Mouse (Mus musculus) limb, embryonic 12.5 days (tissue): Measurements from ENCODE around the gene Ewsr1. TPM values are rescaled to one million over a fixed set of nuclear protein-coding genes. Genes with fewer than 3 reads are reported as not detected.

ENCODE experiments used
- ATAC-seq: fragments of 200-750 bp; cut with Nextera tagmentation; 2 replicates; pipeline ENCODE4 v1.8.0; 2017; ENCODE audit warnings: low read depth, moderate TSS enrichment; ENCODE audit not compliant: insufficient number of reproducible peaks, insufficient read depth, low FRiP score, low TSS enrichment
- H3K27ac ChIP-seq: fragments of 300-500 bp; sonication (generic); 2 replicates; pipeline ENCODE4 v1.5.1; 2016; ENCODE audit warnings: mild to moderate bottlenecking, moderate library complexity
- H3K27me3 ChIP-seq: fragments of 300-500 bp; sonication (generic); 2 replicates; pipeline ENCODE4 v1.6.1; 2016; ENCODE audit warnings: mild to moderate bottlenecking, moderate library complexity
- H3K36me3 ChIP-seq: fragments of 300-500 bp; sonication (generic); 2 replicates; pipeline ENCODE4 v1.6.1; 2016; ENCODE audit warnings: mild to moderate bottlenecking, moderate library complexity
- H3K4me1 ChIP-seq: fragments of 300-500 bp; sonication (generic); replicated peaks from 2 replicates; pipeline ENCODE4 v1.6.1; 2016
- H3K4me2 ChIP-seq: fragments of 300-500 bp; sonication (generic); 2 replicates; pipeline ENCODE4 v1.6.1; 2016; ENCODE audit warnings: mild to moderate bottlenecking, moderate library complexity
- H3K4me3 ChIP-seq: fragments of 300-500 bp; sonication (generic); replicated peaks from 2 replicates; pipeline ENCODE4 v1.5.1; 2016; ENCODE audit warnings: mild to moderate bottlenecking
- H3K9ac ChIP-seq: fragments of 300-500 bp; sonication (generic); replicated peaks from 2 replicates; pipeline ENCODE4 v1.6.1; 2016; ENCODE audit warnings: mild to moderate bottlenecking, moderate library complexity
- H3K9me3 ChIP-seq: fragments of 300-500 bp; sonication (generic); 2 replicates; pipeline ENCODE4 v1.6.1; 2016; ENCODE audit warnings: mild to moderate bottlenecking, moderate library complexity
- WGBS: fragments of 180-500 bp; shearing (Covaris S2); methylation state at CpG from one replicate; pipeline ENCODE4 v1.1.7; 2016; 5-methylcytosine and 5-hydroxymethylcytosine counted together
- polyA plus RNA-seq: library from polyadenylated mRNA; unstranded; fragments of >200 nt; fragmentation: Nextera tagmentation; extraction: Ambion mirVana; gene quantifications from 2 replicates; pipeline ENCODE4 v1.2.1, GENCODE M21; 2016

Gene Ewsr1
- polyA plus RNA-seq, result 1,006 and 1,007 TPM in 2 replicates

DNA sequence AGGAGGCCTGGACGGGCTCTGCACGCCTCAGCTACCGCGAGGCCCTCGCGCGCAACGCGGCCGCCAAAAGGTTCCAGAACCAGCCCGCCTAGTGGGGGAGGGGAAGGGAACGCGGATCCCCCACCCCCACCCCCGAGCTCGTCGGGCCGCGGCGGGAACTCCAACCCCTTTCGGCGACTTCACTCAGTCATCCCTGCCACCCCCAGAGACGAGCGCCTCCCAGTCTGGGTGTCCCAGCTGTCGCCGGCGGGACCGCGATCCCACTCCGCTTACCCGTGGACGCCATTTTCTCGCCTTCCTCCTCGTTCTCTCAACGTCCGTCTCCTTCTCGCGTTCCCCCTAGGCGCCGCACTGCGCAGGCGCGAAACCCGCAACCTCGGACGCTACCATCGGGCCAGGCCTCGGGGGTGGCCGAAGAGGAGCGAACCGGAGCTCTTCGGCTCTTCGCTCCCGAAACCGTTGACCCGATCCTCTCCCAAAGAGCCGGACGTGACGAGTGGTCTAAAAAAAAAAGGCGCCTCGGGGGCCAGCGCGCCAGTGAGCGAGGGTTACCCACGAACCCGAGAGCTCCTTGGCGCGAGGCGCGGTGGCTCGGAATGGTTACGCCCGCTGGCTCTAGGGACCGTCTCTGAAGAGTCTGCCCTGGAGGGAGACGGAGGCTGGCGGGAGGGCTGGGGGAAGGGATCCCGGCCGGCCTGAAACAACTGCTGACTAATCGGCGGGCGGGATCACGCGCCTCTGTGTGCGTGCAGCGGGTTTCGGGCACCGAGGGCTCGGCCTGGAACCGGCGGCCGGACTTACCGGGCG is at the start of gene Ewsr1, which contains the start of gene Rhbdd3:
Gene Ewsr1 (minus strand): TSS at position 531 of the 807 bp plus-strand sequence.
Gene Rhbdd3 (plus strand): TSS at position 191 of the 807 bp plus-strand sequence.
- ATAC-seq, result peak; percentile 85
- WGBS, result under 1% methylated on average over 92 of the region's 92 CpGs
- H3K9ac ChIP-seq, result peak within 1 kb of the TSS; percentile 99
- H3K27me3 ChIP-seq, result no peaks in the 10 kb centered on the region
- peaks cover 10% of the 10 kb centered on the region for H3K36me3 ChIP-seq
- H3K4me1 ChIP-seq, result peaks cover 41% of the 10 kb centered on the region
- peak within 1 kb of the TSS; percentile 100 for H3K4me3 ChIP-seq
- H3K4me2 ChIP-seq, result peak within 1 kb of the TSS; percentile 92
- peak within 1 kb of the TSS; percentile 97 for H3K27ac ChIP-seq
- H3K9me3 ChIP-seq, result no peaks in the 10 kb centered on the region

DNA sequence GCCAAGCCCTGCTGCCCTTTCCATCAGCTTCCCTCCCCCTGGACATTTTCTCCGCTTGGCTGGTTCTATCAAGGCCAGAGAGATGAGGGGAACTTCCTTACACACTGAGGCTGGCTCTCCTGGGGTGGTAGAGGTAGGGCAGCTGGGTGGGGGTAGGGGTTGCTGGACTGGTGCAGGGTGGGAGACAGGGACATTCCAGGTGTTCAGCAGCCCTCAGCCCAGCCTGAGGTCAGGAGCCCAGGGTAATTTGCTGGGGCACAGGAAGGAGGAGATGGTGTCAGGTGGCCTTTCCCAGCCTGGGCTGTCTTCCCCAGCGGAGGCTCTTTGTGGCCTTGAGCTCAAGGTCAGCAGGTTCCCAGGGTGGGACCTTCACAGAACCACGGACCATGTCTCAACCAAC is 46.5 kb upstream of the Ewsr1 start:
- Histone ChIP-seq H3K9ac (no peak overlapping the region), H3K9me3 (no peaks in the 10 kb centered on the region), H3K27me3 (peaks cover 15% of the 10 kb centered on the region; the same call in 1 of the 2 replicates), H3K27ac (no peak overlapping the region), H3K4me2 (no peak overlapping the region), H3K4me1 (peaks cover 15% of the 10 kb centered on the region), H3K4me3 (no peak overlapping the region), H3K36me3 (no peaks in the 10 kb centered on the region)
- ATAC-seq, result no peak
- 75% methylated on average over 3 of the region's 3 CpGs for WGBS

DNA sequence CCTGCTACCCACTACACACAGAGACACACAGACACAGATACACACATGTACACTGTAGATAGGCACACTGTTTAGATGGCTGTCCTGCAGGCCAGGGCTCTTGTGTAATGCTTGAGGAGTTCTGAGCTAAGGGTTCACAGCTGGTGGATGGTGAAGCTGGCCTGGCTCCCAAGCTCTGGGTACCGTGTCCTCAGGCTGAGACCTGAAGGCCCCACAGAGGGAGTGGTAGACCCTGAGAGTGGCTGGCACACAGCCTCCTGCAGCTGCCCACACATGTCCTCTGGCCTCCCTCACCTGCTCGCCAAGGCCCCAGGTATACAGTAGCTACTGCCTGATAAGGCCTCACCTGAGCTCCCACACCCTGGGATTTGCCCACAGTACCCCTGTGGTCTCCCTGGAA is 42.9 kb upstream of the Ewsr1 start:
- Histone ChIP-seq H3K4me2 (no peak overlapping the region), H3K27me3 (no peaks in the 10 kb centered on the region), H3K9ac (no peak overlapping the region), H3K36me3 (no peaks in the 10 kb centered on the region), H3K4me3 (no peak overlapping the region), H3K27ac (no peak overlapping the region), H3K9me3 (no peaks in the 10 kb centered on the region), H3K4me1 (peaks cover 8% of the 10 kb centered on the region)
- 89% methylated on average over 2 of the region's 2 CpGs for WGBS
- ATAC-seq, result no peak

DNA sequence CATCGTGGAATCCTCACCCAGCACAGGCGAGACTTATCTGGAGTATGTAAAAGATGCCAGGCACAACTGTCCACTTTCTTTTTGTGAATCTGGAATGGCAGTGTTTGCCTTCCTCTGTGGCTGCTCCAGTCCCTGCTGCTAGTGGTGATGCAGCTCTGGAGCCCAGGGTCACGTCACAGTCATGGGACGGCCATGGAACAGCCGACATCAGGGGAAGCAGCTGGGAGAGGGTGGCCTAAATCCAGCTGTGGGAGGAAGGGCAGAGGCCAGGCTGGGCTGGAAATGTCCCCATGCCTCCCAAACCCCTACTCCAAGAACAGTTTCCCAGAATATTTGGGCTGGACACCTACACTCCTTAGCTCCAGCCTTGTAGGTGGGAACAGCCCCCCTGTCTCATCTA is 42.2 kb upstream of the Ewsr1 start:
- Histone ChIP-seq H3K9me3 (no peaks in the 10 kb centered on the region), H3K27ac (no peak overlapping the region), H3K4me3 (no peak overlapping the region), H3K27me3 (no peaks in the 10 kb centered on the region), H3K9ac (no peak overlapping the region), H3K36me3 (no peaks in the 10 kb centered on the region), H3K4me2 (no peak overlapping the region), H3K4me1 (peaks cover 8% of the 10 kb centered on the region)
- ATAC-seq, result no peak
- WGBS, result 75% methylated on average over 5 of the region's 5 CpGs

DNA sequence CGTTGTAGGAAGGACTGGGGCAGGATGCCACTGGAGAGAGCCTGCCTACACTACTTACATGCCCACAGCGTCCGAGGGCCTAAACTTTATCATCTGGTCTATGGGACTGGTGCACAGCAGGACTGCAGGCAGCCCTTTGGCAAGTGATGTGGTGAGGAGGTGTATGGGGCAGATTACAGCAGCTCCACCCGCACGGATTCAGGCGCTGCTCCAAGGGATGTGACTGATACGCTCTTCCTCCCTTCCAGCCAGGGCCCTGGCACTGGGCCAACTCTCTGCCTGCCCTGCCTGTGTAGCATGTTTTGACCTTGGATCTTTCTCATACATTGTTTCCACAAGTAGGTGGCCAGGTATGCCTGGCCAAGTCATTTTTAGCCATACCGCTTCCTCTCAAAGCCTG is 41.6 kb upstream of the Ewsr1 start:
- H3K9ac ChIP-seq, result peak overlapping the region; percentile 24; the same call in 1 of the 2 replicates
- peaks cover 8% of the 10 kb centered on the region for H3K4me1 ChIP-seq
- no peak overlapping the region for H3K27ac ChIP-seq
- H3K4me3 ChIP-seq, result no peak overlapping the region
- H3K4me2 ChIP-seq, result no peak overlapping the region
- H3K9me3 ChIP-seq, result no peaks in the 10 kb centered on the region
- H3K27me3 ChIP-seq, result no peaks in the 10 kb centered on the region
- 70% methylated on average over 8 of the region's 8 CpGs for WGBS
- ATAC-seq, result no peak
- H3K36me3 ChIP-seq, result no peaks in the 10 kb centered on the region

DNA sequence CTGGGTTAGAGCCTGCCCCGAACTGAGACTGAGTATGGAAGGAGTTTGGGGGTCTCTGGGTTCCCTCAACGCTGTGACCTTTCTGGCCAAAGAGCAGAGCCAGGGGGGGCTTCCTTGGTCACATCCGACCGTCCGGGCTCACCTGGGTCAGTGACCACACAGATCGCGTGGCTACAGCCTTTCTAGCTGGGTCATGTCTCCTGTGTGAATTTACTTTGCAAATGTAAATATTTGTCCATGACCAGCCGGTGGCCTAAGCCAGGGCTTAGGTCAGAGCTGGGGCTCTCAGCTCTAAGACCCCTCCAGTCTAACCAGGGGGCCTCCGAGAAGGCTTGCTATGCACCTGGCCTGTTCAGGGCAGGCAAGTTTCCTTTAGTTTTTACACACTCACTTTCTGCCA is 40.3 kb upstream of the Ewsr1 start:
- 84% methylated on average over 9 of the region's 9 CpGs for WGBS
- Histone ChIP-seq H3K4me2 (no peak overlapping the region), H3K27ac (no peak overlapping the region), H3K4me3 (no peak overlapping the region), H3K9ac (no peak overlapping the region), H3K27me3 (no peaks in the 10 kb centered on the region), H3K4me1 (peaks cover 8% of the 10 kb centered on the region), H3K36me3 (no peaks in the 10 kb centered on the region), H3K9me3 (no peaks in the 10 kb centered on the region)
- no peak for ATAC-seq

DNA sequence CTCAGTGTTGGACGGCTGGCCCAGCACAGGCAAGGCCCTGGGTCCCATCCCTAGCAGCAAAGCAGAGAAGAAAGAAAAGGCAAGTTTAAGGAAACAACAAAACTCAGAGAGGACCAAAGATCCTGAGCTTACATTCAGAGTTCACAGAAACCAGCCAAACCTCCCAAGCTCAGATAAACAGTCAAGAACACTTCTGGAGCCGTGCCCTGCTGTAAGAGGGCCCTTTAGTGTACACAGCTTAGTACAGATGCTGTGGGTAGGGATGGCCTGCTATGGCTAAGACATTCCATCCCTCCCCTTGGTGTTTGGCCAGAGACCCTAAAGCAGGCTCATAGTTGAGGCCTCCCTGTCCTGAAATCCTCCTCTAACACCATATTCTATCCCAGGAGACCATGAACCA is 39.6 kb upstream of the Ewsr1 start:
- Histone ChIP-seq H3K4me1 (peaks cover 8% of the 10 kb centered on the region), H3K4me2 (no peak overlapping the region), H3K4me3 (no peak overlapping the region), H3K27ac (no peak overlapping the region), H3K9me3 (no peaks in the 10 kb centered on the region), H3K27me3 (no peaks in the 10 kb centered on the region), H3K36me3 (no peaks in the 10 kb centered on the region), H3K9ac (no peak overlapping the region)
- ATAC-seq, result no peak
- 85% methylated on average over 2 of the region's 2 CpGs for WGBS

DNA sequence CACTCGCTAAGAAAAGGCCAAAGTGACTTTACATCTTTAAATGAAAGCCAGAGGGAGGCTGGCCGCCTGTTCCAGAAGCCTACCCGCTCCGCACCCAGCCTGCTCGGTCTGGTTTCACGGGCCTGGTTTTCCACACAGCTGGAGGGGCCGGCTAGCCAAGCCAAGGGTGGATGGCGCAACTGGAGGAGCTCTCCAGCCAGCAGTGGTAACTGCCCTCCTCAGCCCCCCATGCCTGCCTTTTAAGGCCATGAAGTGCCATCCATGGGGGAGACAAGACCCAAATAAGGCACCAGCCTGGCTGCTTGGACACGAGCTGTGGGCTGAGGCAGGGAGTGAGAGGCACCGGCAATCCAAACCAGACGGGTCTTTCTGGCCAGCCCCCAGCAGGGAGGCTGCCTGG is 36.8 kb upstream of the Ewsr1 start:
- Histone ChIP-seq H3K9ac (no peak overlapping the region), H3K9me3 (no peaks in the 10 kb centered on the region), H3K27ac (peak overlapping the region; percentile 46; the same call in 1 of the 2 replicates), H3K27me3 (no peaks in the 10 kb centered on the region), H3K36me3 (no peaks in the 10 kb centered on the region), H3K4me1 (peaks cover 7% of the 10 kb centered on the region), H3K4me2 (no peak overlapping the region), H3K4me3 (no peak overlapping the region)
- no peak for ATAC-seq
- 63% methylated on average over 11 of the region's 11 CpGs for WGBS

DNA sequence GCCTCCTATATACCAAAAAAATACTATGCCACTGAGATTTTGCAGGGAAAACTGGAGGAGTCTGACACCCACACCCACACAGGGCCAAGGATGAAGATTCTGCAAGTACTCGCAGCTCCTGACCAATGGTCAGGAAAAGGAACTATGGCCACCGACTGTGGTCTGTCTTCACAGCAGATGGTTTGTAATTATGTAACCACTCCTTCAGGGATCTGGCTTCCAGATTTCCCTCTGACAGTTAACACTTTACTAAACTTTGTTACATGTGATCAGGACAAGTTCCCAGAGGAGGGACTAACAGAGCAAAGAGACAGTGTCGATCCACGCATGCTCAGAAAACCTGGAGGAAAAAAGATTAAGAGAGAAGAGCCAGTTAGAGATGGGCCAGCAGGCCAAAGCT is 33.7 kb upstream of the Ewsr1 start:
- H3K27me3 ChIP-seq, result no peaks in the 10 kb centered on the region
- no peak overlapping the region for H3K27ac ChIP-seq
- H3K4me1 ChIP-seq, result no peaks in the 10 kb centered on the region; the same call in none of the 2 replicates
- no peaks in the 10 kb centered on the region for H3K9me3 ChIP-seq
- ATAC-seq, result no peak
- H3K4me2 ChIP-seq, result no peak overlapping the region
- no peaks in the 10 kb centered on the region for H3K36me3 ChIP-seq
- H3K9ac ChIP-seq, result no peak overlapping the region
- WGBS, result 62% methylated on average over 4 of the region's 4 CpGs
- no peak overlapping the region for H3K4me3 ChIP-seq

DNA sequence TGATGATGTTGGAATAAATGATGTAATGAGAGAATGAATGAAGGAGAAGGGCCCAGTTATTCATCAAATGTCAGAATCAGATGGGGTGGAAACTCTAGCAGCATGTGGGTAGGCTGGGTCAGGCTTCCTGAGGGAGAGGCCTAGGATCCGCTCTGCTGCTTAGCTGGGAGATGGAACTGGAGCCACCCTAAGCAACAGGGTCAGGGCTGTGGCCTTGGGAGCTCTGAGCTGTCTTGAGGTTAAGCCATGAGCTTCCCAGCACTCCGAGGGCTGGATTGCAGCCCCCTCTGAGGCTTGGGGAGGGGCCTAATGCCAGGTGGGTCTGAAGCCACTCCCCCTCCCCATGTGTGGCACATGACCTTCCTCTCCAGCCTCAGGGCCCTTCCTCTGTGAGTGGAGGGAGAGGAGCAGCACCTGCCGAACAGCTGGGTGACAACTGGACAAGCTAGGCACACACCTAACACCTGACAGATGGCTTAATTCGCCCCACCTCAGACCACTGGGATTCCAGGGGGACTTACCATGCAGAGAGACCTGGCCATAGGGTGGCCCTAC is 31.1 kb upstream of the Ewsr1 start:
- H3K27me3 ChIP-seq, result no peaks in the 10 kb centered on the region
- H3K4me1 ChIP-seq, result no peaks in the 10 kb centered on the region; the same call in 1 of the 2 replicates
- no peak for ATAC-seq
- H3K9ac ChIP-seq, result no peak overlapping the region
- no peak overlapping the region for H3K4me2 ChIP-seq
- WGBS, result 63% methylated on average over 4 of the region's 4 CpGs
- no peak overlapping the region for H3K4me3 ChIP-seq
- H3K36me3 ChIP-seq, result no peaks in the 10 kb centered on the region
- no peaks in the 10 kb centered on the region for H3K9me3 ChIP-seq
- no peak overlapping the region for H3K27ac ChIP-seq

DNA sequence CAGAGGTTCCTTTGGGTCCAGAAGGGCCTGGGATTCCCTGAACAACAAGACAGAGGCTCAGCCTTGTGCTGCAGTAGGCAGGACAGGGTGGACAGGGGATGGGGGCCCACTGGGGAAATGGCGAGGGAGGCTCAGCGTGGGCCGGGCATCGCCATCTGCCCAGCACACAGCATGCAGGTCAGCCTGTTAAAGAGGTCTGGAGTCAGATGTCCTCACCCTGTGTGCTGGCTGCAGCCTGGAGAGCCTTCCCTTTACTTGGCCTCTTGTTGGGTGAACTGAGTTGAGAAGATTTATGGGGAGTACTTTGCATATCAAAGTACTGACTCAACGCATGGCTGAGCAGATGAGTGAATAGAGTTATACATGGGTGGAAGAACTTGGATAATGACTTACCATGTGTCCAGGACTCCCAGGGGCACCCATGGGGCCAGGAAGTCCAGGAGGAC is 30.0 kb upstream of the Ewsr1 start:
- Histone ChIP-seq H3K4me2 (no peak overlapping the region), H3K27me3 (no peaks in the 10 kb centered on the region), H3K4me3 (no peak overlapping the region), H3K27ac (no peak overlapping the region), H3K9ac (no peak overlapping the region), H3K36me3 (no peaks in the 10 kb centered on the region), H3K9me3 (no peaks in the 10 kb centered on the region), H3K4me1 (no peaks in the 10 kb centered on the region; the same call in 1 of the 2 replicates)
- ATAC-seq, result no peak
- WGBS, result 40% methylated on average over 5 of the region's 5 CpGs
